Mouse (Mus musculus): ENCODE measurements around the gene Prpf6. TPM values are rescaled to one million over a fixed set of nuclear protein-coding genes. Genes with fewer than 3 reads are reported as not detected.
A peak's percentile ranks its signal among the peaks of the same experiment; 100 is the strongest.

Gene Prpf6
- total RNA-seq, 2 experiments from 2014 or later: 31.1 to 36.5 TPM

DNA sequence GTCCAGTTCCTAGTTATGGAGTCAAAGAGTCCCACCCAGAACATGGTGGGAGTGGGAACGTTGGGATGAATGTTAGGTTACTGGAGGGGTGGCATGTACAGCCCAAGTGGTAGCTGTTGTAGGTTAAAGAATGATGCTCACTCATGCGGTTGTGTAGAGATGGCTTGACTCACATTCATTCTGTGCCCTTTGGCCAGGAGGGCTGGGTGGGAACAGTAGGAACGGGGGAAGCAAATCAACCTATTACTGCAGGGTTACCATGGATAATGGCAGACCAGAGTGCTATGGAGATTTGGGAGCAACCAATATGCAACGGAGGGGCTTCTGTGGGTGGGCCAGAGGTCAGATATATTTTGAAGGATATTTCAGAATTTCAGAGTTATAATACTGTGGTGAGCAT is 83.3 kb downstream of the Prpf6 start:
- no peak for DNase-seq
- TF ChIP-seq CTCF (IDR thresholded peaks at IDR 0.05): no peak
- H3K27ac ChIP-seq: peak overlapping the region; percentile 90
- intact Hi-C loops (cut with DNase I): no loop called here
- peak overlapping the region; percentile 48 for H3K4me3 ChIP-seq

DNA sequence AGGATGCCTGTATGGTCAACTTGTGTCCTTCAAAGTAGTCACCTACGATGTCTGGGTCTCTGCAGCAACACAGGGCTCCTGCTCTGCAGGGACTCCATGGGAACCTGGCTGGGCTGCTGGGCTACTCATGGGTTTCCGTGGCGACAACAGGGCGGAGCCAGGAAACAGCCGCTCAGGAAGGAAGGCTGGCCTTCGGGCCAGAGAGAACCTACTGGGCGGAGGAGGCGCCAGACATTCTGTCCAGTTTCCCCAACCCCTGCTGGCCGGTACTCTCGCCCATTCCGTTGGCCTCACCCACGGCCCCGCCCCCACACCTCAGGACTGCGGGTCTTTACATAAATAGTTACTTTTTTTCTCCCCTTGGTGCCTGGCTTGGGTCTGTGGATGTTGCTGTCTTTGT is 83.8 kb downstream of the Prpf6 start:
- TF ChIP-seq CTCF (IDR thresholded peaks at IDR 0.05): no peak
- peak; percentile 76 for DNase-seq
- intact Hi-C loops (cut with DNase I): no loop called here
- peak overlapping the region; percentile 90 for H3K27ac ChIP-seq
- peak overlapping the region; percentile 56 for H3K4me3 ChIP-seq

DNA sequence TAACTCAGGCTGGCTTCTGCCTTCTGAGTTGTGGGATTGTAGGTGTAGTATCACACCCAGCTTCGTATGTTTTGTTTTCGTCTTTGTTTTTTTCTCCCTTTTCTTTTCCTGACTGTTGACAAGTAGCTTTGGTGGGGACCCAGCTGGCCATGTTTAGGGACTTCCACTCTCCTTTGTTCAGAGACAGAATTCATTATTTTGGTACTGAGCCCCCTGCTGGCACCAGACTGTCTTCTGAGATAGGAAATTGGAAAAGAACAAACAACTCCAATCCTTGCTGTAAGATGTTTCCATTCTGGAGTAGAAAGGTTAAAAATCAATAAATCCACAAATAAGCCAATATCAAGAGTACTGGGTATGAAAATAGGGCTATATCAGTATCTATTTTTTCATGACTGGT is 84.8 kb downstream of the Prpf6 start:
- TF ChIP-seq CTCF (IDR thresholded peaks at IDR 0.05): peak; percentile 9; the same call in 1 of the 2 replicates
- no peak for DNase-seq
- intact Hi-C loops (cut with DNase I): no loop called here
- Histone ChIP-seq H3K27ac (peak overlapping the region; percentile 87), H3K4me3 (peak overlapping the region; percentile 56)

DNA sequence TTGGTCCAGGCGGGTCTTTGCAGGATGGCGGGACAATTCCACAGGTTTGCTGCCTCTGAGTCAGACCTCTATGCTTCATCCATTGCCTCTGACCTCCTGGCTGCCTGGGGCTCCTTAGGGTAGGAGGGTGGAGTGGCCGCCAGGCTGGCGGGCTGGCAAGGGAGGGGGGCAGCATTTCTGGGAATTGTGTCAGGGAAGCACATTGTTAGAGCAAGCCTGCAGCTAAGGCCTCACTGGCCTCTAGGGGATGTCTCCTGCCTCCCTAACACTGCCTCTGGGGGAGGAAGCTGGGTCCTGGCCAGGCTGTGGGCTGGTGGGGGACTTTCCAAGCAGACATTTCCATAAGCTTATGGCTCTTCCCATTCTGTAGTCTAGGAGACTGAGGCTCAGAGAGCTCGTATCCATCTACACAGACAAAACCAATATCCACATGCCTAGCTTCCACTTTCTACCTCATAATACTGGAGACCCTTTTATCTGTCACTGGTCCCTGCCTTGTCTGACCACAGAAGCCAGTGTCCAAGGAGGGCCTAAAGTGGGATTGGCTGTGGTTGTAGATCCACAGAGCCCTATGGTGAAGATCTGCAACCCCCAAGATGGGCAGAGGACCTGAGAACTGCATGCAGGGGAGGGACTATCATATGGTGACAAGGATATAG is 85.6 kb downstream of the Prpf6 start:
- peak overlapping the region; percentile 87 for H3K27ac ChIP-seq
- peak; percentile 59 for DNase-seq
- intact Hi-C loops (cut with DNase I): loop anchor here (1.0 kb wide), 1 partner anchor 18 kb away; no protein-coding TSS in a partner anchor
- peak overlapping the region; percentile 56 for H3K4me3 ChIP-seq
- TF ChIP-seq CTCF (IDR thresholded peaks at IDR 0.05): peak; percentile 31

GRCm38 (mm10) chr2:181677755-181678098 is 86.1 kb downstream of the Prpf6 start:
- no peak for TF ChIP-seq CTCF (IDR thresholded peaks at IDR 0.05)
- peak overlapping the region; percentile 87 for H3K27ac ChIP-seq

GRCm38 (mm10) chr2:181678780-181679179 is 87.1 kb downstream of the Prpf6 start:
- peak; percentile 79 for DNase-seq
- TF ChIP-seq CTCF (IDR thresholded peaks at IDR 0.05): peak; percentile 98
- Histone ChIP-seq H3K27ac (peak overlapping the region; percentile 92), H3K4me3 (no peak overlapping the region)
- intact Hi-C loops (cut with DNase I): no loop called here

More at GRCm38 (mm10) chr2:181677755-181678098, 86.1 kb downstream of the Prpf6 start:
- intact Hi-C loops (cut with DNase I): loop anchor here (1.0 kb wide), 1 partner anchor 18 kb away; no protein-coding TSS in a partner anchor
- H3K4me3 ChIP-seq: peak overlapping the region; percentile 45
- DNase-seq: no peak

DNA sequence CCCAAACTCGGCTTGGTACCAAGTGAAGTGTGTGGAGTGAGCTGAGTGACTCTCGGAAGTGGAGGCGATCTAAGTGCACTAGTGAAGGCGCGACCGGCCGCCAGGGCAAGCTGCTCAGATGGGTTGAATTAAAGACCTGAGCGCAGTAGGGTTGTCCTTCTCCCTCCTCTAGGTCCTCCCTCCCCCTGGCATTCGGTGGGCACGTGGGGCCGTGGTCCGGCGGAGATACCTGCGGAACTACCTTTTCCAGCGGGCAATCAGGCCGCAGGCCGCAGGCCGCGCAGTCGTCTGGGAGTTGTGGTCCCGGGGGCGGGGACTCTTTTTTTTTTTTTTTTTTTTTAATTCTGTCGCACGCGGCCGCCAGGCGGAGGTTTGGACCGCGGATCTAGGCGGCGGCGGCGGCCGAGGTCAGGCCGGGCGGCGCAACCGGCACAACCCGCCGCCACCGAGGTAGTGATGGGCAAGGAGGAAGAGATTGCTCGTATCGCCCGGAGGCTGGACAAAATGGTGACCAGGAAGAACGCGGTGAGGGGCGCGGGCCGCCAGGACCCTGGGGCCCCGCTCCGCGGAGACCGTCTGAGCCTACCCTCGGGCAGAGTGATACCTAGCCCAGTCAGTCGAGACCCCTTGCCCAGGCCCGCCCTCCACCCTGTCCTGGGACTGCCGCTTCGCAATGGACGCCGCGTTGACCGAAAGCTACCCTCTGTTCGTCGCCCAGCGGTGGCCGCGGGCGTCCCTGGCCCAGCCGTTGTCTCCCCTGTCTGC is 88.5 kb downstream of the Prpf6 start, which contains the start of gene Tcea2:
TSS of gene Tcea2 (plus strand) at position 360 of the 765 bp plus-strand sequence.
- peak; percentile 45 for TF ChIP-seq CTCF (IDR thresholded peaks at IDR 0.05)
- Histone ChIP-seq H3K27ac (peak within 1 kb of the TSS; percentile 92), H3K4me3 (peak within 1 kb of the TSS; percentile 86)
- intact Hi-C loops (cut with DNase I): loop anchor here (10.0 kb wide), 1 partner anchor 185 kb away; the partner anchor contains the start of gene Polr3k
- DNase-seq: peak; percentile 85

DNA sequence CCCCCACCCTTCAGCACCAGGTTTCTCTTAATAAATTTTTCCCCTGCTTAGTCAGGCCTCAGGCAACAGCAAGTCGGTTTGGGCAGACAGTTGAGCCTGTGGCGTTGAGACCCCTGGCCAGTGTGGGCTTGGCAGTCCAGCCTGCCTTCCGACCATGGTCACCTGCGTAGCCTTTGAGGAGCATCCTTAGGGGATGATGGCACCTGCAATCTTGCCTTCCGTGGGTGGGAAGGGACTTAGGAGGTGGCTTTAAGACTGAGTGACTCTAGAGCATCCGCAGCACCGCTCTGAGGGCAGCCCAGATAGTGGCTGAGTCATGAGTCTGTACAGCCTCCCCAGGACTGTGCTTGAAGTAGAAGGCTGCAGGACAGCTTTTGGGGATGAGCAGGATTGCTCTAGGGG is 89.0 kb downstream of the Prpf6 start:
- no peak for TF ChIP-seq CTCF (IDR thresholded peaks at IDR 0.05)
- Histone ChIP-seq H3K4me3 (peak overlapping the region; percentile 86), H3K27ac (peak overlapping the region; percentile 92)
- intact Hi-C loops (cut with DNase I): loop anchor here (10.0 kb wide), 1 partner anchor 184 kb away; the partner anchor contains the start of gene Polr3k
- no peak for DNase-seq

GRCm38 (mm10) chr2:181681978-181682377 is 90.3 kb downstream of the Prpf6 start:
- DNase-seq: no peak
- H3K4me3 ChIP-seq: no peak overlapping the region
- intact Hi-C loops (cut with DNase I): loop anchor here (10.0 kb wide), 1 partner anchor 183 kb away; the partner anchor contains the start of gene Polr3k
- no peak for TF ChIP-seq CTCF (IDR thresholded peaks at IDR 0.05)
- no peak overlapping the region for H3K27ac ChIP-seq

- DNase-seq: no peak
- Histone ChIP-seq H3K27ac (no peak overlapping the region), H3K4me3 (no peak overlapping the region)
- no peak for TF ChIP-seq CTCF (IDR thresholded peaks at IDR 0.05)
- intact Hi-C loops (cut with DNase I): loop anchor here (10.0 kb wide), 1 partner anchor 181 kb away; the partner anchor contains the start of gene Polr3k
Observed at GRCm38 (mm10) chr2:181683381-181683780, 91.7 kb downstream of the Prpf6 start.

DNA sequence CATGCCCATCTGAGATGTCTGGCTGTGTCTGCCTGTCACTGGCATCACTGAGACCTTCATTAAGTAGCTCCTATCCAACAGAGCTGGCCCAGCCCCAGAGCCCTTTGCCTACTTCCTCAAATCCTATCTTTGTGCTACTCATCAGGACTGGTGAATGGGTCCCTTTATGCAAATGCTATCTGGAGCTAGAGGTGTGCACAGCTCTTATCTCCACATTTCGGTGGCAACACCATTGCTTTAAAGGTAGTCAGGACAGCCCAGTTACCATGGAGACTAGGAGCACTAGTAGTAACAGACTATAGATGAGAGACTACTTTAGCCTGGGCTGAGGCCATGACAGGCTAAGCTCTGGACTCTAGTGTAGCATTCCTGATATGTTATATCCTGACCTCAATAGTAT is 93.0 kb downstream of the Prpf6 start:
- intact Hi-C loops (cut with DNase I): loop anchor here (10.0 kb wide), 1 partner anchor 180 kb away; the partner anchor contains the start of gene Polr3k
- Histone ChIP-seq H3K27ac (no peak overlapping the region), H3K4me3 (no peak overlapping the region)
- no peak for TF ChIP-seq CTCF (IDR thresholded peaks at IDR 0.05)
- DNase-seq: no peak

GRCm38 (mm10) chr2:181685686-181686085 is 94.0 kb downstream of the Prpf6 start:
- DNase-seq: no peak
- TF ChIP-seq CTCF (IDR thresholded peaks at IDR 0.05): no peak
- H3K4me3 ChIP-seq: no peak overlapping the region
- H3K27ac ChIP-seq: no peak overlapping the region
- intact Hi-C loops (cut with DNase I): loop anchor here (10.0 kb wide), 1 partner anchor 179 kb away; the partner anchor contains the start of gene Polr3k

DNA sequence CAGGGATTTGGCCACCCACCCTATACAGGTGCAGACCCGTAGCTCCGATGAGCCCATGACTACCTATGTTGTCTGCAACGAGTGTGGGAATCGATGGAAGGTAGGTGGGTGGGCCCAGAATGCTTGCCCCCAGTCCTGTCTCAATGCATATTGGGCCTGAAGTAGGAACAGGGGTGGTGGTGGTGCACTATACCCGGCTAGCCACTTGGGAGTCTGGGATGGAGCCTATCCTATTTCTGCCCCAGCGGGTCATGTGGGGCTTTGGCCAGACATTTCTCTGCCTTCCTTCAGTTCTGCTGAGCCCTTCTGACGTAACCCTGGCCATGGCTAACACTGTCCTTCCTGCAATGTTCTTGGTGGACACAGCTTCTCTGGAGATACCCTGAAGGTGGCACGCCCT is 95.9 kb downstream of the Prpf6 start:
- no peak overlapping the region for H3K27ac ChIP-seq
- no peak for TF ChIP-seq CTCF (IDR thresholded peaks at IDR 0.05)
- intact Hi-C loops (cut with DNase I): loop anchor here (10.0 kb wide), 1 partner anchor 177 kb away; the partner anchor contains the start of gene Polr3k
- DNase-seq: no peak
- H3K4me3 ChIP-seq: no peak overlapping the region

Measured in gastrocnemius, adult 2 months (tissue).